Mouse (Mus musculus) gastrocnemius, adult 18-20 months (tissue): Measurements from ENCODE around the gene Glod4. TPM values are rescaled to one million over a fixed set of nuclear protein-coding genes. Genes with fewer than 3 reads are reported as not detected.

Source experiments
- DNase-seq: peaks from one replicate; pipeline ENCODE4 v3.0.0; 2021; ENCODE audit warnings: low spot score
- long read RNA-seq, 2 experiments: library from polyadenylated mRNA; stranded (forward); transcript quantifications; one replicate each; pipeline ENCODE4 v2.0.0; 2021
- total RNA-seq, 2 experiments: library from RNA; stranded (reverse); gene quantifications; 2 replicates each; pipeline ENCODE4 v1.2.3; 2021

Gene Glod4
- total RNA-seq, result 10 to 100 TPM; 25.5 to 27.8 TPM
- long read RNA-seq, experiment 1, transcript Glod4-201 (9 exons, 1,434 nt), result major isoform, 67 of 71 reads
- long read RNA-seq, experiment 1, partial matches to known transcripts, result 2 of 71 reads
- long read RNA-seq, experiment 1, other reads (novel, unspliced or antisense), result 2 of 71 reads
- long read RNA-seq, experiment 2, transcript Glod4-201 (9 exons, 1,434 nt), result major isoform, 52 of 55 reads
- long read RNA-seq, experiment 2, partial matches to known transcripts, result 2 of 55 reads
- long read RNA-seq, experiment 2, other reads (novel, unspliced or antisense), result 1 of 55 reads

DNA sequence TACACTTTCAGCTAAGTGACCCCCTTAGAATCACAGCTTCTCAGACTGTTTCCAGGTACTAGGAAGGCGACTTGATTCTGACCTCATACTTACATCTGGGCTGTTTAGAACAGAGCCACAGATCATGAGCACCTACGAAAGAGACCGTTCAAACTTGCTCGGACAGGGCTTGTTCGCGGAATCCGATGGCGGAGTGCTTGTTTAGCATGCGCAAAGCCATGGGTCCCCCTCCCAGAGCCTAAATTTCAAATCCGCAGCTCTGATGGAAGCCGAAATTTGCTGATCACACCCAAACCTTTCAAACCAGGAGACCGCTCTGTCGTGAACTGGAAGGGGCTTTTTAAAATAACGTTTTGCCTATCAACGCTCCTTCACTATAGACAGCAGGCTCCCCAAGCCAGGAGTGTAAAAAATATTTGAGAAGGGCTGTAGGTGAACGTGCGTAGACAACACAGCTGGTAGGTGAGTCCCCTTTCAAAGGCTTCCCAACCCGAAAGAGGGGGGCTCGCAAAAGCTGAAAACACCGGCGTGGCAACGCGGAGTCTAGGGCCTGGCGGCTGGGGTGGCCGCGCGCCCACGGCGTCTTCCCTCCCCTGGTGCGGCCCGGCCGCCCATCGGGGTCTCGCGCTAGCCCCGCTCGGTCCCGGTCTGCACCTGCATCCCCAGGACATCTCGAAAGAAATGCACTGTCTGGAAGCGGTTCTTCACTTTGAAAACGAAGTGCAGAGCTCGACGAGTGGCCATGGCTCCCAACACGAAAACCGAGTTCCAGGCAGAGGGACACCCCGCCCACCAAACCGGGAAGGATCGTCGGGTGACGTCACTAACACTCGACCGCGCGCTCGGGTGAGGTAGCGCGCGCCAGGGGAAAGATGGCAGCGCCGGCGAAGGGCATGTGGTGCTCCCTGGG, at the start of gene Glod4, which contains the start of gene Mrm3:
TSS of gene Glod4 (minus strand) at position 825 of the 910 bp plus-strand sequence.
TSS of gene Mrm3 (plus strand) at position 815 of the 910 bp plus-strand sequence.
- DNase-seq, result peak; percentile 93

DNA sequence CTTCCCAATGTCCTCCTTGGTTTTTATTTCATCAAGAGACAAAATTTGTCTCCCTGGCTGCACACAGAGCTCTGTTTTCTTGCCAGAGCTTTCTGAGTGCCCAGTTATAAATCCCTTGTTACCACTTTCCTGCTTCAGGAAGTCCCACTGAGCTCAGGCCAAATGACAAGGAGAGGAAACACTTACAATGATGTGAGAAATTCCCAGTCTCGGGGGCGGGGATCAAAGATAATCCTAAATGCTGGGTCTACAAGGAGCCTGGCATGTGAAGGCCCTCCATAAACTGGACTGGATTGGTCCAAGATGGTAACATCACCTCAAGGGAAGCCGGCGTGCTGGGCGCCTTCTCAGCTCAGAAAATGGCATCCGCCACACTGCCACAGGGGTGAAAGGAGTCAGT, 49.3 kb upstream of the Glod4 start:
- peak; percentile 45 for DNase-seq

DNA sequence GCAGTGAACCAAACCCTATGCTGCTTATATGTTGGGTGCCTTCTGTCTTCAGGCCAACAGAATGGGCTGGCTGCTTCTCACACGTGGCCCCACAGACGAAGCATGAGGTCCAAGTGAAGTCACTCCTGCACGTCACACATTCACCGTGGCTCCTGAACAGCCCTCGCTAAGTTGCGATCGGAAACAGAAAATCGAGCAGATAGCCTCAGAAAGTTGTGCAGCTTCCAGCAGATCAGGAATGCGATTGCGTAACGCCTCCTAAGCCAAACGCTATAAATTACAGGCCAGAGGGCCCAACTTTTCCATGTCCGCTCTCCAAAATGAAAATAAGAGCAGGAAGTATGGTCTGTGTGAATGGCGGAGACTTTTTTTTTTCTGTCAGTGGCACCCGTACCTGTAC, 48.9 kb upstream of the Glod4 start:
- peak; percentile 78 for DNase-seq

DNA sequence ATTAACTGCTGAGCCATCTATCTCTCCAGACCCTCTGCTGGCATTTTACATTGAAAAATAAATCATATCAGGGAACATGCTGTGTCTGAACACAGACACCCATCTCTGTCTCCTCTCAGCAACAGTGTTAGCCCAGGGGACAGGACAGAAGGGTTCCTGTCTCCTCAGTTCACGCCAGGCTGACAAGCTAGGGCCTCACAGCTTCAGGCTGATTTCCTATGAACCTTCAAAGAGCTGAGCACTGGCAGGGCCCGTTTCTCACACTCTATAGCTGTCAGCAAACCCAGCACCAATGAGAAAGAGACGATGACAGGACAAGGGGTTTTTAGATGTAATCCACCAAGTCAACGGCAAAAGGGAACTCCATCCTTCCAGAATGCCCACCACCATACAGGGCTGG, 48.4 kb upstream of the Glod4 start:
- DNase-seq, result no peak

DNA sequence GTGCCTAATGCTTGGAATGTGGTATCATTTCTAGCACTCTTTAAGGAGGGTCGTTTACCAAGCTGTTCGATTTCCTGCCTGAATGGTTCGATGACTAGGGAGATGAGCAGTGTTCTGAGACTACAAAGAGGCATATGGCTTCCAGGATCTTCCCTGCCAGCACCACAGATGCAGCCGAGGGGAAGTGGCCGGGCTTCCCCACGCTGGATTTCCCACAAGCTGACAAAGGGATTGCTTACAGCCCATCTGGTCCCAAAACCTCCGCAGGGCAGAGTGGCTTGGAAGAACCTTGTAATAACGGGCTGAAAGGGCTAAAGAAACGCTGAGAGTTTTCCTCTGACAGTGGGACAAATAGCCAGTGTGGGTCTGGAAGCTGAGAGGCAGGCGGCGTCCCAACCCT, 46.8 kb upstream of the Glod4 start:
- DNase-seq, result no peak

DNA sequence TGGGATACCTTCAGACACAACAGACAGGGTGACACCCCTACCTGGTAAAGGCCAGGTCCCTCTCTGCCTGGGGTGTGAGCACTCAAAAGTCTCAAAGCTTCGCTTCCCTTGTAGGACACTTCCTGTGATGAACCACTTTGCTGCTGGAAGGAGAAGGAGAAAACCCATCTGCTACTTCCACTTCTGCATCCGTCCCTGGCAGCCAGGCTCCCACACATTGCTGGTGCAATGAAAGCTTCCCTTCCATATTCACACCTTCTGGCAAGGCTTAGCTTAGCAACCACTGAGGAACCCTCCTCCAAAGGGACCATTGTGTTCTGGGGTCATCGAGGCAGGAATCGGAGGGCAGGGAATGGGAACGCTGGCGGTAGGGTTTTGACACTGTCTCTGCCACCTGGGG, 45.1 kb upstream of the Glod4 start:
- DNase-seq, result no peak

DNA sequence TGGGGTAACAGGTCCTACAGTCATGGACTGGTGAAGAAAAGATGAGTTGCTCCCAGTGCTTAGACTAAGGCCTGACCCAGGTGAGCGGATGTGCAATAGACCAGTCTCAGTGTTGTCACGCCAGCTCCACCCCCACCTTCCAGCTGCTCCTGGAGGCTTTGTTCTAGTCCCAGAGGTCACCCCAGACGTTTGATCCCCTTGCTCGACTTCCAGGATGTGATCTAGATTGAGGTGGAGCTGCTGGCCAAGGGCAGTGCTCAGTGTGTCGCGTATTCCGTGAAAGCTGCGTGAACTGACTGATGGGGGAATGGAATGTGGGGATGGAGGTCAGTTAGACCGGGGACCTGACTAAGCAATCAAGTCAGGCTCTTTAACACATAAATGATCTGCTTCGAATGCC, 43.8 kb upstream of the Glod4 start:
- no peak for DNase-seq

DNA sequence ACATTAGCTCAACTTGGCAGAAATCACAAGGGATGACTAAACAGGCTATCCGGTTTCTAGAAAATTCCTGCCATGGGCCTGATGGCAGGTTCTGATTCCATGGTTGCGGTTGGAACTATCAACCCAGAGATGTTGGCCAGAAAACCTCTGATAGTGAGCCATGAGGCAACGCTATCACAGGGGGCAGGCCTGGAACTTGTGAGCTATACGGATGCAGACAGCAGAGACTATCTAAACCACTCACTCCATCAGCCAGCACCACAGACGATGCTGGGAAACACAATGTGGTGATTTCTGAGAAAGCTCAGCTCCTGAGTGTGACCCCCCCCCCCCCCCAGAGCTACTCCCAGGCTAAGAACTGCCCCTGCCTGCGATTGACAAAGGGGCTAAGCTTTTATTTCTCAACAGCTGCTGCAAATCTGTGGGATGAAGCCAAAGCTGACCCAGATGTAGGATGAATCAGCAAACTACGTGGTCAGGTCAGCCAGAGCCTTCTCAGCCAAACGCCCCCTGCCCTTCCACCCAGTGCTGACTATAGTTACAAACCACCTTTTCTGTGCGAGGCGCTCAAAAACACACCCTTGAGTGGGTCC, 43.1 kb upstream of the Glod4 start:
- DNase-seq, result no peak

DNA sequence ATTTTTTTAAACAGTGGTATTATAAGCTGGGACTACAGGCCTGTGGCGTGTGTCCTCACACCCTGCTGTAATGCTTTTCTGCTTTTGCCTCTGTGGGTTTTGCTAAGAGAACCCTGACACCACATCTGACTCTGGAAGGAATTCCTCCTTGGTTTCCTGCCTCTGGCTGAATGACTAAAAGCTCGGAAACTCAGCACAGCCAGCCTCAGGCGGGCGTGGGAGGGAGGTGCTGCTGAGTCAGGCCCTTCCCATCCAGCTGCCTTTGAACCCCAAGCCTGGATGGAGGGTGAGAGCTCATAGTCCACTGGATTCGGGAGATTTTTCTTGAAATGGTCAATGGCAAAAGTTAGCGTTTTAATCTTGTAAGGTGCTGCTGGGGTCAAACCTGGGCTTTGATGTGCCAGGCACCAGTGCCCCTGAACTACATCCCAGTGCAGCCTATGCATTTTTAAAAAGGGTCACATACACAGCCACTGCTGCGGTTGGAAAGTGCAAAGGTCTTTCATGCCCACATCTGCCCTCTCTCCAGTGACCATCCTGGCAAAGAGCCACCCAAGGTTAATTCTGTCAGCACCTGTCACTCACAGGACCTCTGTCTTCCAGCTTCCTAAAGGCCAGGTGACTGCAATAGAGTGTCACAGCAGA, 42.0 kb upstream of the Glod4 start:
- peak; percentile 50 for DNase-seq

DNA sequence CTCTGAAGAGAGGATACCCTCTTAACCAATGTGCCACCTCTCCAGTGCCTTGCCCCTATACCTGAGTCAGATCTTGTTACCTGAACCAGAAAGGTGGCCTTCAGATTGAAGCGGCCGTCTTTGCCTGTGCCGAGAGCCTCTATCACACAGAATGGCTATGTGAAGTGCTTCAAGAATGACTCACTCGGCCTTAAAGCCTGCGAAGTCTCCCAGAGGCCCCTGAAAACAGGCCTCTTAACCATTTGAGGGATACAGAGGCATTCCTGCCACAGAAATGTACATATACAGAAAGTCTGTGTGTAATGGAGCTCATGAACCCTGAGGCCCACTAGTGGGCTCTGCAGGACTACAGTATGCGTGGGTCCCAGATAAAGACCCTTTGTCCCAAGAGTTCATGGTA, 40.3 kb upstream of the Glod4 start:
- DNase-seq, result no peak

DNA sequence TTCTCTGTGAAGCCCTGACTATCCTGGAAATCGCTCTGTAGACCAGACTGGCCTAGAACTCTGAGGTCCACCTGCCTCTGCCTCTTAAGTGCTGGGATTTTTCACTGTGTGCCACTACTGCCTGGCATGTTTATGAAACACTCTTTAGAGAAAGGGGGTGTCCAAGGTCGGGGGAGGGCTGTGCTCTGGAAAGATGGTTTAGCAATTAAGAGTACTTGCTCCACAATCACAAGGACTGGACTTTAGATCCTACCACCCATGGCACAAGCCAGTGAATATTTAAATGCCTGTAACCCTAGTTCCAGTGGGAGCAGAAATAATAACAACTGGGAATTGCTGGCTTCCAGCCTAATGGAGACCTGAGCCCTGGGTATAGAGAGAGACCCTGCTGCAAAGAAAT, 36.4 kb upstream of the Glod4 start:
- no peak for DNase-seq

DNA sequence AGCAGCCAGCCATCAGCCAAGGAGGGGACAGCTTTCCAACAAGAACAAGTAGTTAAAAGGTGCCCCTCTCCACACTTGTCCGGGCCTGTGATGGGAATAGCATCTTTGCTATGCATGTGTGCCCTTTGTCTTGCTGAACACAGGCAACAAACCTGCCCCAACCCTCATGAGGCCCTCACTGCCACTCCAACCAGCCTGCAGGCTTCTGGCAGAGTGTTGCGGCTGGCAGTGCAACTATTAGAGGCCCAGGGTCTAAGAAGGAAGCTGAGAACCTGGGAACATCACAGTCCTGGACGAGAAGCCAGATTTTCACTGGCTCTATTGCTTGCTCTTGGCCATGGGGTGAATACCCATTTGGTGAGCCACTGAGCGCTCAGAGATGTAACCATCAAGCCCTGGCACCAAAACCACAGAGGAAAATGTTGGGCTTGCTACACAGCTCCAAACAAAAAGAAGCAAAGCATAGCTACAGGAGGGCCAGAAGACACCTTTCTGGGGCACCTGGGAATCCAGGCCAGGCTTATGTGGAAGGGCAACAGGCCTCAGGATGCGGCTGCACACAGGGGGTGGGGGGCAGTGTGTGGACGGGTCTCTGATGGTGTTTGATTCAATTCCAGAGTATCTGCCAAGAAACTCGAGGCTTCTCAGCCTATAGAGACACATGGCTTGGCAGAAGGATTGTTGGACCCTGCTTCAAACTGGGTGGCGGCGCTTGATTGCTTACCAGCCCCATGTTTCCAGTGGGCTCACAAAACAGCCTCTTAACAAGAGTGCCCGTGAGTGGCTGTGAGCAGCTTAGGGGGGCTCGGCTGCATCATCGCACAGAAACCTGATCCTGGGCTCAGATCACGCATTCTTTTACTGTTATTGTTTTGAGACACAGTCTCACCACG, 35.7 kb upstream of the Glod4 start:
- no peak for DNase-seq

DNA sequence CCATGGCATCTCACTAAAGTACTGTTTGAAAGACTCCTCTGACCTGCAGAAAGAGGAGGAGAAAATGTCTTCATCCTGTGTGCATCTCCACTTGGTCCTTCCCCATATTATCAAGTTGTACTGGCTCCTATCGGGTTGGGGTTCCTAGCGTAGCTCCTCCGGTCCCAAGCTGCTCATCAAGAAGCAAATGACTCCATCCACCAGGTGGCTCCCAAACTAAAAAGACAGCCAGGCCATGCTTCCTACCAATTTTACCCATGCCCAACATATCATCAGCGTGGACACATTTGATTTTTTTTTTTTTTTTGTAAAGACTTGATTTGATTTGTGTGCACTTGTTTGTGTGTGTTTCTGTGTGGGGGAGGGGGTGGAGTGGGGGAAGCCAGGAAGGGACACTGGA, 28.9 kb upstream of the Glod4 start:
- no peak for DNase-seq

DNA sequence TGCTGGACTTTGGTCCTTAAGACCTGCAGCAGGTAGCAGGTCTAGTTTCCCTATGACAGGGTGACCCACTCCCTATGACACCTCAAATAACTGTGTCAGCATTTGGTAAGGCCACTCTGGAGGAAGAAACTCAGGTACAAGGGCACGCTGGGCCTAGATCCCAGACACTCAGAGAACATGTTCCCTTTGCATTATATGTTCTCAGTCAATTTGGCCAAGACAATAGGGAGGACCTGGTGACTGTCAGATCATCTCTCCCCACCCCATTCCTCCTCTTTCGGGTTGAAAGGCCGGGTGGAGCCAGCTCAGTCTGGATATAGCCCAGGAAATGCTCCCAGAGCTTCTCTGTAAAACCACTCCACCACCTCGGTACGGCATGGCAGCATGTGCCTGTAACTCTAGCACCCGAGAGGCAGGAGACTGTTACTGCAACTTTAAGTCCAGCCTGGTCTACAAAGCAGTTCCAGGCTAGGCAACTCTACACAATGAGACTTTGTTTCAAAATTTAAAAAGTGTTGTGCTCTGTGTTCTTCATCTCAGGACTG, 25.1 kb upstream of the Glod4 start:
- DNase-seq, result no peak

DNA sequence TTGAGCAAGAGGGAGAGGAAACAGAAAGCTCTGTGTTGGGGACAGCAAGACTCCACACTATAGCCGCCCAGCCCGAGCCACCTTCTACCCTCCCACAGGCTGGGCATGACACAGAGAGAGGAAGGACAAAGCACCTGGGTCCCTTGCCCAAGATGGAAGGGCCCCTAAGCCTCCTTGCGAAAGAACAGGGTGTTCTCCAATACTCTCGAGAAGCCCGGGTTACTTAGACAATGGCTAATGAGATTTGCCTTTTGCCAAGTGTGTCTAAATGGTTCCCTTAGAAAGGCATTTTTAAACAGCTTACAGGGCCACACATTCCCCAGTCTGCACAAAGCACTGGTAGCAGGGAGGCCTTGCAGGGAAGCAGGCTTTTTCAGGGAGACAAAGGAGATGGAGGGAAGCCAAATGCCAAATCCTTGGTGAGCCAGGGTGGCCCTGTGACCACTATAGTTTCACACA, 24.5 kb upstream of the Glod4 start:
- DNase-seq, result no peak

DNA sequence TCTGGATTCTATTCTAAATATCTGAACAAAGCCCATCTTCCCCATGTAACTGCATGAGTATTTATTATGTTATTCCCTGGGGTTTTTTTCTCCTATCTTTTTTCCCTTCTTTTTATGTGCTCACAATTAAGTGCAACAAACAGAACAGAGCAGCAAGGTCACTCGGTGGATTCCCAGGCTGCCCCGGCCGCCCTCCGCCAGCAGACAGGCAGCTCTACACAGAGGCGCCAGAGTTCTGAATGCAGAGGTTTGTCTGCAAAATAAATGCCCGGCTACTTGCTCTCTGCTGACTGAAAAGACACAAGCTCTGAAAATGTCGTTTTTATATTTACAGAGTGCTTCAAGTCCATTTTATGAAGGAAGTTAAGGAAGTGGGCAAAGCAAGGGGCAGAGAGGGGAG, 24.0 kb upstream of the Glod4 start:
- DNase-seq, result no peak

DNA sequence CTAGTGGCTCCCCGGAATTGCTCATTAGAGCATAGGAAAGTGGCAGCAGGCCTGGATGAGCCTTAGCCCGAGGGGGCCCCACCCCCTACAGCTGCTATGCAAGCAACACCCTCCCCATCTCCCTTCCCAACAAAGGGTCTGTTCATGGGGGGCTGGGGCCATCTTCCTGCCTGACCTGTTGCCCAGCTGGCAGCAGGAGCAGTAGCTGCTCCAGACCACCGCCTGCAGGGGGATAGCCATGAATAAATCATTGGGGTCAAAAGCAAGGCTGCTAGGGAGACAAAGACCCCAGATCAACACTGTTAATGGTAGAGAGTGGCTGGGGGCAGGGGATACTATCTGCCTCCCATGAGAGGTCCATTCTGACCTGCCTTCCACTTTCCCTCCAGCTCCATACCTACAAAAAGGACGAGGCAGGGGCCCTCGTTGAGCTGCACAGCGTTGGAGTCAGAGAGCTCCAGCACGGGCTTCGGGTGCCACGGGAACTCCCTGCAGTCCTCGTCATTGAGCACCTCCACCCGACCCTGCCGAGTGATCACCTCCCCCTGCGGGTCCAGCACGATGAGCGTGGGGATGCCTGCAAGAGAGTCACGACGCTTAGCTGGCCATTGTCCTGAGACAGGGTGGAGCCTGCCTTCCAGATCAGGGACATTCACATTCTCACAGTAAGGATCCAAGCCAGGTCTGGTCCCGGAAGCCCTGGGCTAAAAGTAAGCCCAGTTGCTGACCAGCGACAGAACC, 19.3 kb upstream of the Glod4 start:
- no peak for DNase-seq

DNA sequence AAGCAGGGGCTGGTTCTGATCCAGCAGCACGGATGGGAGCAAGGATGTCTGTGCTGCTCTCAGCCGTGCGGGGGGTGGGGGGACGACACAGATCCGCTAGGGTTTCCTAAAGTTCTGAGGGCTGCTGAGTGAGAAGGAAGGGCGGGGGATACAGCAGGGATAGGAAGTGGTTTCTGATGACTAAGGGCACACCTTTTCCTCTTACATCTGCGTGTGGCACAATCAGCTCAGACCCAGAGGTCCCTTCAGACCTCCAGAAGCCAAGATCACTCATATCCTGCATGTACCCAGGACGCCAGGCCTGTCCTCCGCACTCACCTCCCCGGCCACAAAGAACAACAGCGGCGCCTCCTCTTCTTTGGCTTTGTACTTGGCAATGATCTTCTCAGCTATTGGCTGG, 17.7 kb upstream of the Glod4 start:
- DNase-seq, result no peak

DNA sequence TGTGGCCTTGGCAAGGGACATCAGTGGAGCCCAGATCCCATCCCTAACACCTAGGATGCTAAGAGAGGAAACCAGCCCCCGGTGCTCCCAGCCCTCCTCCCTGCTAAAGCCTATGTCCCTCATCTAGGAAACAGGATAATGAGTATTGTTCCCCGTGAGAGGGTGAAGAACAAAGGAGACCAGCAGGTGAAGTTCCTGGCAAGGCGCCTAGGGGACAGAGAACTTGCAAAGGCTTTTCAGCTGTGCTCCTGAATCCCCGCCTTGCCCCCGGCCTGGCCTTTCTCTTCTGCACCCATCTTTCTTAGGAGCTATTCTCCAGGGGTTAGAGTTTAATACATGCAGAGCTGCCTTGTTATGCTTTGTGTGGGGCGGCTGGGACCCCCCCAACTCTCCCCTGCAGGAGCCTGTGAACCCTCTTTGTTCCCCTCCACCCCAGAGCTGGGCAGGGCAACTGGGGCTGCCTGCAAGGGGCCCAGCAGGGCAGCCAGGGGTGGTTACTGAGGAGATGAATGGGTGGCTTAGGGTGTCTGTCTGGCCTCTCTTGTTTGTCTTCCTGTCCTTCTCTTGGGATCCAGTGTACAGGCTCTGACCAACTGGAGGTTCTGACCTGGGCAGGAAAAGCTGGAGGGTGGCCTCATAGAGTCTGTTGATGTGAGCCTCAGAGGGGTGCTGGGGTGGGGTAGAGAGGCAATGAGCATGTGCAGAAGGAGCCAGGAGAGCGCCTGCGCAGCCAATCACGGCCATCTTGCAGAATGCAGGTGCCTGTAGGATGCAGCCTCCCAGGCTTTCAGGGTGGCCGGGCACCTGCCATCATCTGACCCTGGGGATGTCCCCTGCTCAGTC, 16.9 kb upstream of the Glod4 start:
- DNase-seq, result no peak
